Mouse (Mus musculus): ENCODE data around the gene Gm9887. TPM values are rescaled to one million over a fixed set of nuclear protein-coding genes. Genes with fewer than 3 reads are reported as not detected.

The Gm9887 gene
- polyA plus RNA-seq, 2 experiments from 2014 or later = 0.54 TPM; not detected in 1

DNA sequence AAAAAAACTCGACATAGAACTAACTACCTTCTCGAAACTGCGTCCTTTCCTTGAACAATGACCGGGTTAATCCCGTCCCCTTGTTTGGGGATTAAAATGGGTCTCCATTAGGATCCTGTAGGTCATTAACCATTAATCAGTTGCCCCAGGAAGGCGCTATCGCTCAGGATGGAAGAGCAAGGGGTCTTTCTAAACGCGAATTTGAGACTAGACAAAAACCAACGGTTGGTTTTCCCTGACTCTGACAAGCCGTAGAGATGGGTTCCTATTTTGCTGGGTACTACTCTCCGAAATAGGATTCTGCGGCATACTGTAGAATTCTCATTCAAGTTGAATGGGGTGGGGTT, 15.0 kb downstream of the Gm9887 start:
- ATAC-seq = no peak

DNA sequence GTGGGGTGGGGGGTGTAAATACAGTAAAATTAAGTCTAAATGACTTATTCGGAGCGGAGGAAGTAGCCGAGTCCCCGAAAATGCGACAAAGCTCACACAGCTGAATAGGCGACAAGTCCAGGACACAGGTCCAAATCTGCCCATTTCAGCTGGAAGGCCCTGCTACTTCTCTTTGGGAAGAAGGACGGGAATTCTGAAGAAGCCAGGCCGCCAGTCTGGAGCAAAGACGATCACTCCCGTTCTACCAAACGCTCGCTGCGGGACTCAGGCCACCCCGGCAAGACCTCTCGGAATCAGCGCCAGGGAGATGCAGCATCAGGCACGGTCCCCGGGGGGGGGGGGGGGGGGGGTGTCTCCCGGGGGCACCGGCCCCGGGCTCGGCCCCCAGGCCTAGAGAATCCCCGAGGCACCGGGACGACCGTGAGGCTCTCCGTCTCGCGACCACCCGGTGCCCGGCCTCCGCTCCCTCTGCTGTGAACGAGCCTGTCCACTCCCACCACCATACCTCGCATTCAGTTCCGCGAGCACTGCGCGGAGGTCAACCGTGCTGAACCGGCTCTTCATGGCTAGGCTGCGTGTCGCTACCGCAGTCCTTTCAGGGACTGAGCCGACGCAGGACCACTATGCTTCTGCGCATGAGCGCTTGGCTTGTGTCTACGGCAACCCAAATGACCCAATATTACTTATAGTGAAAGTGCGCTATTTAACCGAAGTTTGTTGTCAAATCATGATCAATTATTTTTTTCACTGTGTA, 15.5 kb downstream of the Gm9887 start, which contains the start of gene Nemf:
Nemf (minus strand) TSS at position 620 of the 754 bp plus-strand sequence.
- ATAC-seq = peak; percentile 33

DNA sequence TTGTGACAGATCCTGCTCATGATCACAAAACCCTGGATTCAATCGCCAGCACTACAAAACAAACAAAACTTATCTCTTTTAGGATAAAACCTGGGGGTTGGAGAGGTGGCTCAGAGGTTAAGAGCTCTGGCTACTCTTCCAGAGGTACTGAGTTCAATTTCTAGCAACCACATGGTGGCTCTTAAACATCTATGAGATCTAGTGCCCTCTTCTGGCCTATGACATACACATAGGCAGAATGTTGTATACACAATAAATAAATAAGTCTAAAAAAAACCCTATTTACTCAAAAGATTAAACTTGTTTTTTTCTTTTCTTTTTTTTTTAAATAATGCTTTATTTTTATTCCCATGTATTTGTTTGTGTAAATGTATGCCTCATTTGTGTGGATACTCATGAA, 20.6 kb downstream of the Gm9887 start:
- peak; percentile 43 for ATAC-seq

DNA sequence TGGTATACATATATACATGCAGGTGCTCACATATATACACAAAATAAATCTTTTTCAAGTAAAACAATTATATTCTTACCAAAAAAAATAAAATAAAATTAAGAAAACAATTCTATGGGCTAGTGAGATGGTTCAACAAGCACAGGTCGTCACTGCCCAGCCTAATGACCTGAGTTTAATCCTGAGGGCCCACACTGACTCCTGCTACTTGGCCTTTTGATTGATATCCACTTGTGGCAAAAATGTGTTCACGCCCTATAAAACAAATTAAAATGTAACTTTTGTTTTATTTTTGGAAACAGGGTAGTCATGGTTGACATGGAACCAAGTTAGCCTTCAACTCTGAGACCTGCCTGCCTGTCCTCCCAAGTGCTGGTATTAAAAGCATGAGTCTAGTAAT, 22.3 kb downstream of the Gm9887 start:
- no peak for ATAC-seq

DNA sequence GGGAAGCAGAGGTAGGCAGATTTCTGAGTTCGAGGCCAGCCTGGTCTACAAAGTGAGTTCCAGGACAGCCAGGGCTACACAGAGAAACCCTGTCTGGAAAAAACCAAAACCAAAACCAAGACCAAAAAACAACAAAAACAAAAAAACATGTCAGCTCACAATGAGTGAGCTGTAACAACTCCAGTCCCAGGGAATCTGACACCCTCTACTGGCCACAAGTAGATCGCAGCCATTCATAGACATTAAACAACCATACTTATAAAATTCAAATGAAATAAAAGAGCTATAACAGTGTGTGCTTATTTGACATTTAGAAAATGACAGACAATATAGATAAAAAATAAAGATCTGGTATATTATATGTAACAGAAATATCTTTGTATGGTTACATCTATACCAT, 38.7 kb downstream of the Gm9887 start:
- ATAC-seq = peak; percentile 93

DNA sequence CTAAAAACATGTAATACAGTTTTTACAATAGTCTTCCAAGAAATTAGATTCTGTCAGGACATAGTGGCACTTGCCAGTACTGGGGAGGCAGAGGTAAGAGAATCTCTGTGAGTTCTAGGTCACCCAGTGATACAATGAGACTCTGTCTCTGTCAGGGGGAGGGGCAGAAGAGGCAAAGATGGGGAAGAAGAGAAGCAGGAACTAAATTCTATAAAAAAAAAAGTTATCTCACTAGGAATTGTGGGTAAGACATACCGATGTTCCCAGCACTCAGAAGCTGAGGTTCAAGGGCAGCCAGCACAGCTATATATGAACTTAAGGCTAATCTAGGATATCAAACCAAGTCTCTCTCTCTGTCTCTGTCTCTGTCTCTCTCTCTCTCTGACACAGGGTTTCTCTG, 40.1 kb downstream of the Gm9887 start:
- ATAC-seq = no peak

DNA sequence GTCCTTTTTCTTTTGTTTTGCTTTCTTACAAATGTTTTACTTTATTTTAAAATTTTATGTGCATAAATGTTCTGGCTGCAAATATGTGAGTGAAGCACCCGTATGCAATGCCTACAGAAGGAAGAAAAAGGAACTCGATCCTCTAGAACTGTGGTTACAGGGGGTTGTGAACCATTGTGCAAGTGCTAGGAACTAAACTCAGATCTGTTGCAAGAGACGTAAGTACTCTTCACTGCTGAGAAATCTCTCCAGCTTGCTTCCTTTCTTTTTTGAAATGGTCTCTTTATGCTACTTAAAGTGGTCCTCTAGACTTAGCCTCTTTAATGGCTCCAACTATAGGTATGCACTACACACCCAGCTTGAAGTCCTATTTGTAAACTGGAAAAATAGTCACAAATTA, 41.1 kb downstream of the Gm9887 start:
- ATAC-seq = no peak

Other genes with a start within 250 kb of the Gm9887 start
- gene Rps29, start 213.3 kb downstream of the Gm9887 start, polyA plus RNA-seq (2017; shearing (Covaris generic)) = 1,000 to 10,000 TPM; 2,079 to 4,258 TPM
- under 1 TPM; 0.70 to 0.71 TPM for gene Lrr1, start 203.6 kb downstream of the Gm9887 start, polyA plus RNA-seq (2017; shearing (Covaris generic))
- 100 to 1,000 TPM; 393 to 542 TPM for gene Rpl36al, start 188.4 kb downstream of the Gm9887 start, polyA plus RNA-seq (2017; shearing (Covaris generic))
- gene Mgat2, start 188.3 kb downstream of the Gm9887 start, polyA plus RNA-seq (2017; shearing (Covaris generic)) = 10 to 100 TPM in 1 of 2 experiments, 1 to 10 TPM in 1; 7.0 to 18.8 TPM
- gene Gm49383, start 175.4 kb downstream of the Gm9887 start, polyA plus RNA-seq (2017; shearing (Covaris generic)) = 10 to 100 TPM in 1 of 2 experiments, 1 to 10 TPM in 1; 8.3 to 10.7 TPM
- gene Dnaaf2, start 174.0 kb downstream of the Gm9887 start, polyA plus RNA-seq (2017; shearing (Covaris generic)) = 1 to 10 TPM; 2.5 to 2.8 TPM
- 1 to 10 TPM; 8.1 to 8.9 TPM for gene Gm49384, start 168.2 kb downstream of the Gm9887 start, polyA plus RNA-seq (2017; shearing (Covaris generic))
- gene Pole2, start 144.3 kb downstream of the Gm9887 start, polyA plus RNA-seq (2017; shearing (Covaris generic)) = 1 to 10 TPM; 8.6 to 9.1 TPM
- 10 to 100 TPM; 15.1 to 20.3 TPM for gene Klhdc1, start 131.3 kb downstream of the Gm9887 start, polyA plus RNA-seq (2017; shearing (Covaris generic))
- 10 to 100 TPM; 12.2 to 14.3 TPM for gene Klhdc2, start 75.8 kb downstream of the Gm9887 start, polyA plus RNA-seq (2017; shearing (Covaris generic))
- 100 to 1,000 TPM; 163 to 169 TPM for gene Nemf, start 15.3 kb downstream of the Gm9887 start, polyA plus RNA-seq (2017; shearing (Covaris generic))
- gene Arf6, start 308 bp downstream of the Gm9887 start, polyA plus RNA-seq (2017; shearing (Covaris generic)) = 10 to 100 TPM; 27.8 to 79.0 TPM
- 10 to 100 TPM in 1 of 2 experiments, 1 to 10 TPM in 1; 9.5 to 11.7 TPM for gene Vcpkmt, start 210.6 kb upstream of the Gm9887 start, polyA plus RNA-seq (2017; shearing (Covaris generic))

Data from CD4-positive, CD25-positive, alpha-beta regulatory T cell, adult 4 months (primary cell).